Mouse (Mus musculus): ENCODE results near the gene Gpc3. TPM values are rescaled to one million over a fixed set of nuclear protein-coding genes. Genes with fewer than 3 reads are reported as not detected.
"Not testable (repeated sequence)": the region's sequence is repeated elsewhere in the genome, so short reads cannot be mapped to it uniquely, and the experiment has no call there.

Gene Gpc3
- polyA plus RNA-seq, 1 experiment from 2014 or later, result 634 TPM

DNA sequence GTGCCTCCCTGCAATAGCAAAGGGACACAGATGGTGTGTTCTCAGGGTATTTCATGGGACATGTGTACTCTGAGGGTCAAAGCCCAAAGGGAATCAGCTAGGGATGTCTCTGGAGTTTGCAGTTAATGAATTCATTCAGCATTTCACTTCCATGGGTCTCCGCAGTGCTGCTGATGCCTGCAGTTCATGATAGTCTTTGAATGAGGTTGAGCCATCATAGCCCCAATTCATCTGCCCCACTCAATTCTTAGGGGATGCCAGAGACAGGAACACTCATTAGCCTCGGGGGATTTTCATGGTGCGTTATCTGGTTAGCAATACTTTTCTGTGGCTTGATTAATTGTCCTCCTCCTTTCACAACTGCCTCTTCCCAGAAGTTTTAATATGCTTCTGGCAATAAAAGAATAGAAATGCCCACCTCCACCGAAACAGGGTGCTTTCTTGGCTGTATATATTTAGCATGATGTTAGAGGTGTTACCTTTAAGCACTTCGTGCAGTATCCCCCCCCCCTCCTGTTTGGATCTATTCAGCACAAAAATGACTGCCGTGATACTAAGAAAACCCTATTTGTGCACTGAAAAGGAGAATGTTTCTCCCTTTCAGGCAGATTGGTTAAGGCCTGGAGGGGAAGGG, 244.3 kb downstream of the Gpc3 start:
- Histone ChIP-seq H3K9me3 (ENCODE audit: control insufficient read depth, low read length) (no peaks in the 10 kb centered on the region), H3K36me3 (ENCODE audit: control insufficient read depth, insufficient read depth, low read length) (0 out of 2 replicates have a peak, but pooled peaks cover 2% of the 10 kb centered on the region), H3K27me3 (replicated peaks; ENCODE audit: control insufficient read depth, insufficient read depth, low read length) (0 out of 2 replicates have a peak, but pooled peaks cover 2% of the 10 kb centered on the region), H3K4me3 (ENCODE audit: low read depth, low read length) (no peak overlapping the region), H3K9ac (ENCODE audit: low read length) (no peak overlapping the region), H3K27ac (ENCODE audit: low read depth) (no peak overlapping the region), H3K4me1 (replicated peaks; ENCODE audit: control insufficient read depth, insufficient read depth, low read length) (no peaks in the 10 kb centered on the region), H3K4me2 (ENCODE audit: low read length) (no peak overlapping the region)
- 69% methylated on average over 6 of the region's 6 CpGs for WGBS
- ATAC-seq (replicated peaks; ENCODE audit: low FRiP score, low TSS enrichment, low read depth) (no peak), DNase-seq (ENCODE audit: low spot score) (no peak)

- no peak overlapping the region for H3K4me3 ChIP-seq (ENCODE audit: low read depth, low read length)
- DNase-seq (ENCODE audit: low spot score) (no peak), ATAC-seq (replicated peaks; ENCODE audit: low FRiP score, low TSS enrichment, low read depth) (no peak)
- H3K9ac ChIP-seq (ENCODE audit: low read length), result no peak overlapping the region
- no peaks in the 10 kb centered on the region for H3K4me1 ChIP-seq (replicated peaks; ENCODE audit: control insufficient read depth, insufficient read depth, low read length)
- peaks cover 2% of the 10 kb centered on the region; the same call in 1 of the 2 replicates for H3K36me3 ChIP-seq (ENCODE audit: control insufficient read depth, insufficient read depth, low read length)
- H3K27ac ChIP-seq (ENCODE audit: low read depth), result no peak overlapping the region
- 0 out of 2 replicates have a peak, but pooled peaks cover 2% of the 10 kb centered on the region for H3K27me3 ChIP-seq (replicated peaks; ENCODE audit: control insufficient read depth, insufficient read depth, low read length)
- 75% methylated on average over 5 of the region's 5 CpGs for whole genome bisulfite sequencing
- H3K4me2 ChIP-seq (ENCODE audit: low read length), result no peak overlapping the region
- no peaks in the 10 kb centered on the region for H3K9me3 ChIP-seq (ENCODE audit: control insufficient read depth, low read length)
These were observed 246.9 kb downstream of the Gpc3 start for GRCm38 (mm10) chrX:52366826-52367225.

DNA sequence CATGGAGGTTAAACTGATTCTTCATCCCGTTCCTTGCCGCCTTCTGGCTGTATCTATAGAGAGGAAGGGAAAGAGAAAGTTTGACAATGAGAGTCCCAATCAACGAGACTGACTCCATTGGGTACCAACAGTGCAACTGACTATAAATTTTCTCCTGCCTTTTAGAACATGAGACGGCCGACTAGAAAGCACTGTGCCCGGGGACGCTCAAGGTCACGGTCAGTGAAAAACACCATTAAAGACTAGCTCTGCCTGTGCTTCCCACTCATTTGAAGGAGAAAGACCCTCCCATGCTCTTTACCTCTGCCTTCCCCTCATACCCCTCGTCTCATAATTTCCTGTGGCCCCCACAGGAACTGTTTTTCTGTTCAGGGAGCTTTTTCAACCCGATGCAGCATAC, 248.0 kb downstream of the Gpc3 start:
- H3K4me1 ChIP-seq (replicated peaks; ENCODE audit: control insufficient read depth, insufficient read depth, low read length), result no peaks in the 10 kb centered on the region
- H3K27me3 ChIP-seq (replicated peaks; ENCODE audit: control insufficient read depth, insufficient read depth, low read length), result 0 out of 2 replicates have a peak, but pooled peaks cover 2% of the 10 kb centered on the region
- H3K9ac ChIP-seq (ENCODE audit: low read length), result no peak overlapping the region
- peaks cover 2% of the 10 kb centered on the region; the same call in 1 of the 2 replicates for H3K36me3 ChIP-seq (ENCODE audit: control insufficient read depth, insufficient read depth, low read length)
- no peak overlapping the region for H3K4me3 ChIP-seq (ENCODE audit: low read depth, low read length)
- no peak for DNase-seq (ENCODE audit: low spot score)
- no peak overlapping the region for H3K4me2 ChIP-seq (ENCODE audit: low read length)
- WGBS, result 74% methylated on average over 10 of the region's 10 CpGs
- ATAC-seq (replicated peaks; ENCODE audit: low FRiP score, low TSS enrichment, low read depth), result no peak
- no peaks in the 10 kb centered on the region for H3K9me3 ChIP-seq (ENCODE audit: control insufficient read depth, low read length)
- no peak overlapping the region for H3K27ac ChIP-seq (ENCODE audit: low read depth)

- no peaks in the 10 kb centered on the region for H3K9me3 ChIP-seq (ENCODE audit: control insufficient read depth, low read length)
- 85% methylated on average over 4 of the region's 4 CpGs for WGBS
- H3K36me3 ChIP-seq (ENCODE audit: control insufficient read depth, insufficient read depth, low read length), result peaks cover 2% of the 10 kb centered on the region; the same call in 1 of the 2 replicates
- no peak overlapping the region for H3K27ac ChIP-seq (ENCODE audit: low read depth)
- 0 out of 2 replicates have a peak, but pooled peaks cover under 1% of the 10 kb centered on the region for H3K27me3 ChIP-seq (replicated peaks; ENCODE audit: control insufficient read depth, insufficient read depth, low read length)
- H3K4me1 ChIP-seq (replicated peaks; ENCODE audit: control insufficient read depth, insufficient read depth, low read length), result no peaks in the 10 kb centered on the region
- ATAC-seq (replicated peaks; ENCODE audit: low FRiP score, low TSS enrichment, low read depth) (no peak), DNase-seq (ENCODE audit: low spot score) (no peak)
- H3K4me2 ChIP-seq (ENCODE audit: low read length), result no peak overlapping the region
- no peak overlapping the region for H3K9ac ChIP-seq (ENCODE audit: low read length)
- no peak overlapping the region for H3K4me3 ChIP-seq (ENCODE audit: low read depth, low read length)
These were observed 251.3 kb downstream of the Gpc3 start for GRCm38 (mm10) chrX:52362241-52363011.

GRCm38 (mm10) chrX:52352981-52353380, 260.8 kb downstream of the Gpc3 start:
- H3K9me3 ChIP-seq (ENCODE audit: control insufficient read depth, low read length), result no peaks in the 10 kb centered on the region
- DNase-seq (ENCODE audit: low spot score), result no peak
- no peak overlapping the region for H3K4me2 ChIP-seq (ENCODE audit: low read length)
- no peaks in the 10 kb centered on the region for H3K4me1 ChIP-seq (replicated peaks; ENCODE audit: control insufficient read depth, insufficient read depth, low read length)
- H3K36me3 ChIP-seq (ENCODE audit: control insufficient read depth, insufficient read depth, low read length), result no peaks in the 10 kb centered on the region
- H3K27ac ChIP-seq (ENCODE audit: low read depth), result no peak overlapping the region
- 86% methylated on average over 4 of the region's 4 CpGs for WGBS
- no peak overlapping the region for H3K9ac ChIP-seq (ENCODE audit: low read length)
- H3K27me3 ChIP-seq (replicated peaks; ENCODE audit: control insufficient read depth, insufficient read depth, low read length), result no peaks in the 10 kb centered on the region
- no peak for ATAC-seq (replicated peaks; ENCODE audit: low FRiP score, low TSS enrichment, low read depth)
- no peak overlapping the region for H3K4me3 ChIP-seq (ENCODE audit: low read depth, low read length)

DNA sequence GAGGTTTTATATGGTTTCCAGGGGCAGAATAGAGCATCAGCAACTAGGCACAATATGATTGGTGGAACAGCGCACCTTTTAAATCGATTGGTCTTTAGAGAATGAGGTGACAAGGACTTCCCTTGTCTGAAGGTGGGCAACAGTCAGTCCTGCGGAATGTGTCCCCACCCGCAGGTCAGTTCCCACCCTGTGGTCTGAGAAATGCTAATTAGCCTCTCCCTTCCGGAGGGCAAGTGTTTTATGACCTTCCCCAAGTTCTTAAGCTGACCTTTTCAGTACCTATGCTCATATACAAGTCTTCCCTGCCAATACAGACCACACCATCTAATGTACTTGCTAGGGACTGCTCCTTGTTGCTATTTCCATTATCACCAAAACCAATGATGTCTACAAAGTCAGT, 263.1 kb downstream of the Gpc3 start:
- H3K27ac ChIP-seq (ENCODE audit: low read depth); ATAC-seq (replicated peaks; ENCODE audit: low FRiP score, low TSS enrichment, low read depth); H3K4me3 ChIP-seq (ENCODE audit: low read depth, low read length); H3K9ac ChIP-seq (ENCODE audit: low read length); H3K4me1 ChIP-seq (replicated peaks; ENCODE audit: control insufficient read depth, insufficient read depth, low read length); H3K4me2 ChIP-seq (ENCODE audit: low read length); DNase-seq (ENCODE audit: low spot score); H3K27me3 ChIP-seq (replicated peaks; ENCODE audit: control insufficient read depth, insufficient read depth, low read length); H3K36me3 ChIP-seq (ENCODE audit: control insufficient read depth, insufficient read depth, low read length); H3K9me3 ChIP-seq (ENCODE audit: control insufficient read depth, low read length): not testable (repeated sequence)
- WGBS, result 68% methylated on average over 5 of the region's 5 CpGs

DNA sequence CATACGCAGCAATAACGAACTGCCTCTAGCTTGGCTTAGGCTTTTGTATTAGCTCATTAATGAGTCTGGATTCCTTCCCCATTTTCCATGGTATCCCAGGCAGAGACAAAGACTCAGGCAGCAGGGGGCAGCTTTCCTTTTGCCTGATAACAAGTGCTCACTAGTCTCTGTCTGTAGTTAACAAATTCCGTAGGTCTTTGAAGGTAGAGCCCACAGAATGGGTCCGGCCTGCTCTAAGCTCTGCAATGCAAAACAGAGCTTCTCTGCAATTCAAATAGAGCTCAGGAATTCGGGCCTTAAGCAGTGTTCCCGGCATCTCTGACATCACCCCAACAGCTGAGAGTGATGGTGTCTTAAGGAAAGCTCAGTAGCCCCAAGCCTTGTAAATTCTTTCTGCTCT, 265.0 kb downstream of the Gpc3 start:
- WGBS, result 65% methylated on average over 6 of the region's 6 CpGs
- no peaks in the 10 kb centered on the region for H3K4me1 ChIP-seq (replicated peaks; ENCODE audit: control insufficient read depth, insufficient read depth, low read length)
- H3K9ac ChIP-seq (ENCODE audit: low read length), result no peak overlapping the region
- no peaks in the 10 kb centered on the region for H3K27me3 ChIP-seq (replicated peaks; ENCODE audit: control insufficient read depth, insufficient read depth, low read length)
- H3K4me2 ChIP-seq (ENCODE audit: low read length), result no peak overlapping the region
- ATAC-seq (replicated peaks; ENCODE audit: low FRiP score, low TSS enrichment, low read depth) (no peak), DNase-seq (ENCODE audit: low spot score) (no peak)
- H3K9me3 ChIP-seq (ENCODE audit: control insufficient read depth, low read length), result no peaks in the 10 kb centered on the region
- H3K36me3 ChIP-seq (ENCODE audit: control insufficient read depth, insufficient read depth, low read length), result no peaks in the 10 kb centered on the region
- H3K27ac ChIP-seq (ENCODE audit: low read depth), result no peak overlapping the region
- H3K4me3 ChIP-seq (ENCODE audit: low read depth, low read length), result no peak overlapping the region

DNA sequence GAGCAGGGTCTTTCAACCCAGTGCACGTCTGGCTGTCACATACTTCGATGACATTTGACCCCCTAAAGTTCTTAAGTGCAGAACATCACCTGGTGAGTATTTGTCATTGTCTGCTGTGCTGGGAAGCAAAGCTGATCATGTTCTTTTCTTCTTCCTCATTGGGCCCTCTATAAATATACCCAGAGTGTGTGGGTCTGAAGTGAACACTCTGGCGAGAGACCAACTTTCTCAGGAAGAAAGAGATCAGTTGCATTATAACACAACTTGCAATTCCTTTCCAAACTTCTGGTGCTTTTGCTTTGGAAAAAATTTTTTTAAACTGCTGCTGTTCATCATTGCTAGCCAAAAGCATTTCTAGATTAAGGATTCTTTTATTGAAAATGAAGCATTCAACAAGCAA, 269.7 kb downstream of the Gpc3 start:
- Histone ChIP-seq H3K36me3 (ENCODE audit: control insufficient read depth, insufficient read depth, low read length) (no peaks in the 10 kb centered on the region), H3K4me3 (ENCODE audit: low read depth, low read length) (no peak overlapping the region), H3K27me3 (replicated peaks; ENCODE audit: control insufficient read depth, insufficient read depth, low read length) (no peaks in the 10 kb centered on the region), H3K27ac (ENCODE audit: low read depth) (no peak overlapping the region), H3K9me3 (ENCODE audit: control insufficient read depth, low read length) (no peaks in the 10 kb centered on the region), H3K4me1 (replicated peaks; ENCODE audit: control insufficient read depth, insufficient read depth, low read length) (no peaks in the 10 kb centered on the region), H3K9ac (ENCODE audit: low read length) (no peak overlapping the region), H3K4me2 (ENCODE audit: low read length) (no peak overlapping the region)
- DNase-seq (ENCODE audit: low spot score), result no peak
- no peak for ATAC-seq (replicated peaks; ENCODE audit: low FRiP score, low TSS enrichment, low read depth)
- WGBS, result 69% methylated on average over 3 of the region's 3 CpGs

All from intestine, embryonic 14.5 days (tissue).